Mouse (Mus musculus): Measurements from ENCODE around the gene Flt4.
"Not testable (repeated sequence)": the region's sequence is repeated elsewhere in the genome, so short reads cannot be mapped to it uniquely, and the experiment has no call there.

Flt4 gene

DNA sequence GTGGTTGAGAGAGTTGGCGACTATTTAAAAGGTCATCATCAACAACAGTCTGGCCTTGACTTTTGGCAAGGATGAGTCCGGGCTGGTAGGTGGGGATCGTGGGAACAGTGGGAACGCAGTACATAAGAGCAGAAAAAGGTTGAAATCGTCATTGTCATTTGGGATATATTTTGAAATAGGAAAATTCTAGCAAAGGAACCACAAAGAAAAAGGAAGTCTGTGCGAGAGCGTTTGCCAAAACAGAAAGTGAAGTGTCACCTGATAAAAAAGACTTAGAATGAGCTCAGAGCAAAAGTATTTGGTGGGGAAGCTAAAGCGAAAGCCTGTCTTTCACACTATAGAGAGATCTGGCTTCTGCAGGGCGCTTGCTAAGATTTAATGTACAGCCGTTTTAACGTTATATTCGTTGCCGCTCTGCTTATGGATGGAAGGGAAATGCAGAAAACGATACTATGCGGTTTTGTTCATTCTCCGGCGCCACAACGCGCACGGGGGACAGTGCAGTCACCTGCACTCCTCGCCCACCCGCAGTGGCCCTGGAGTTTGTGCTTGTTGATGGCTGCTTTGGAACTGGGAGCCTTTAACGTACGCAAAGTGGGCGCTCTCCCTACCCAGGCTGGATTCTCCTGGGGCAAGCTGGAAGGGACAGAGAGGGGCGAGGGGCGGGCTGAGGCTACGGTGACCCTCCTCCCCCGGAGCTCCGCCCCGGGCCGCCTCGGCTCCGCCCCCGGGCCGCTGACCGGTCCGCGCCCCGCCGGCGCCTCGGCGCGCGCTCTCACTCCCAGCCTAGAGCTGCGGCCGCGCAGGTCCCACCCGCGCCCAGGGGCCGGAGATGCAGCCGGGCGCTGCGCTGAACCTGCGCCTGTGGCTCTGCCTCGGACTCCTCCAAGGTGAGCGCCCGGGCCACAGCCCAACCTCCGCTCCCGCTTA lies at the start of gene Flt4:
Flt4 (plus strand) TSS at position 326 of the 930 bp plus-strand sequence.
- not testable (repeated sequence) for DNase-seq (ENCODE audit: low spot score in 2 of 2)

DNA sequence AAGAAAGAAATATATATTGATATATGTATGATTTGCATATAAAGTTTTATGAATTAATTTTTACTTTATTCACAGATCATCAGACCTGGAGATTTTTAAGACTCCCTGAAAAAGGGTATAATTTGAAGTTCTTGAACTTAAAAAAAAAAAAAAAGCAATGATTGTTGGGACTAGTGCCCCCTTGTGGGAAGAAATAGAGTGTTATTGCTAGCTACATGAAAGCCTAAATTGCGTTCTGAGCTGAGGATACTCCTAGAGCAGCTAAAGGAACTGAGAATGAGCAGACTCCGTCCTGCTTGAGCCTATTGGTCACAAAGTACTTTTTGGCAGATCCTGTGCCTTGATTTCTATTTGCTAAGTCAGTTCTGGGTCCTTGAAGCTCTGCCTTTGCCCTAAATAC lies 34.0 kb upstream of the Flt4 start:
- DNase-seq (ENCODE audit: low spot score in 2 of 2), result not testable (repeated sequence)

DNA sequence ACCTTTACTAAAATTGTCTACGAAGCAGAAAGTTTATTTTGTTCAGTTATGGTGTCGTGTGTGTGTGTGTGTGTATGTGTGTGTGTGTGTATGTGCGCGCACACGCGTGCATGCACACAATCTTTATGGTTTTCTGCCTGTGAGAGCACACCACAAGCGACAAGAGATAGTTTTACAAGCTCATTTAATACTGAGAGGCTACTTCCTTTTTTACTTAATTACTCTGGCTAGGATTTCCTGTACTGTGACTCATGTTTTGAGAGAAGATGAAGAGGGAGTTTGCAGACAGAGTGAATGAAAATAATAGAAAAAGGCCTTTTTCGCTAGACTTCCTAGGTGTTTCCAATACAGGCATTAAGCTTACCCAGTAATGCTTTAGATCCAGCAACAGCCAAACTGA lies 28.6 kb upstream of the Flt4 start:
- DNase-seq (ENCODE audit: low spot score in 2 of 2), result not testable (repeated sequence)

DNA sequence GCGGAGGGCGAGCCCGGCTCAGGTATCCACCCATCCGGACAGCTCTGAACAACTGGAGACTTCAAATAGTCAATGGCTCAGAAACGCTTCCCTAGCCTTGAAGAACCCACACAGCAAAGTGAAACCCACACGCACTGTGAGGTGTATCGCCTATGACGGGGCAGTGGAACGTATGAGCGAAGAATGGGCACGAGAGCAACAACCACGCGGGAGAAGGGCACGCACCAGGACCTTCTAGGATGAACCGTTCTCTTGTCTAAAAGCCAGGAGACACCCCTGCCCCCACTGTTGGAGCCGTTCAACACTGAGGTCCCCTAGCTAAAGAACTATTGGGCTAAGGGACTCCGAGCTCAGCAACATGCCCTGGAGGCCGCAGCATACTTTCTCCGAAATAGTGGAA lies 18.9 kb upstream of the Flt4 start:
- no peak for DNase-seq (ENCODE audit: low spot score in 2 of 2)

DNA sequence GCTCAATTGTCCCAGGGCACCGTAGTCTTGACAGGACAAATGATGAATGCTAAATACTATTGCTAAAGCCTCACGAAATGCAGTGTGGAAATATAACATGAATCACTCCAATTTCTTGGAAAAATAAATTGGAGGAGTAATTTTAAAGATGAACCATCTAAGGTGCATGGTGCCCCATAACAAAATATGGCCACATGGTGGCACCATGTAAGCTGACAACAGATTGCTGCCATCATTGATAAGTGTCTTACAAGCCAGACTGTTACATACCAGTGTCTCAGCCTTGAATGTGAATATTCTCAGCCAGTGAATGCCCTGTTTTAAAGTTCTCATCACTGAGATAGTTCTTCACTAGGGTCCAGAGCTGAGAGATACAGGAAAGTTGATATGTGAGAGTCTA lies 11.9 kb upstream of the Flt4 start:
- not testable (repeated sequence) for DNase-seq (ENCODE audit: low spot score in 2 of 2)

DNA sequence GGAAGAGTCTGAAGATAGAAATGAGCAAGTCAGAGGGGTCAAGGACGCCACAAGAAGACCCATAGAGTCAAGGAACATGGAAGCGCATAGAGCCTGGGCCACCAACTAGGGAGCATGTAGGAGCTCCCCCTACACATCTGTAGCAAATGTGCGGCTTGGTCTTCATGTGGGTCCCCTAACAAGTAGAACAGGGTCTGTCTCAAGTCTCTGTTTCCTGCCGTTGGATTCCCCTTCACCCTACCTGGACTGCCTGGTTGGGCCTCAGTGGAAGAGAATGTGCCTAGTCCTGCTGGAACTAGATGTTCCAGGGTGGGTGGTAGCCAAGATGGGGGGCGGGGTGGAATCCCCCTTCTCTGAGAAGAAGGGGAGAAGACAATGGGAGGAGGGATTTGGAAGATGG lies 757 bp upstream of the Flt4 start:
- not testable (repeated sequence) for DNase-seq (ENCODE audit: low spot score in 2 of 2)

DNA sequence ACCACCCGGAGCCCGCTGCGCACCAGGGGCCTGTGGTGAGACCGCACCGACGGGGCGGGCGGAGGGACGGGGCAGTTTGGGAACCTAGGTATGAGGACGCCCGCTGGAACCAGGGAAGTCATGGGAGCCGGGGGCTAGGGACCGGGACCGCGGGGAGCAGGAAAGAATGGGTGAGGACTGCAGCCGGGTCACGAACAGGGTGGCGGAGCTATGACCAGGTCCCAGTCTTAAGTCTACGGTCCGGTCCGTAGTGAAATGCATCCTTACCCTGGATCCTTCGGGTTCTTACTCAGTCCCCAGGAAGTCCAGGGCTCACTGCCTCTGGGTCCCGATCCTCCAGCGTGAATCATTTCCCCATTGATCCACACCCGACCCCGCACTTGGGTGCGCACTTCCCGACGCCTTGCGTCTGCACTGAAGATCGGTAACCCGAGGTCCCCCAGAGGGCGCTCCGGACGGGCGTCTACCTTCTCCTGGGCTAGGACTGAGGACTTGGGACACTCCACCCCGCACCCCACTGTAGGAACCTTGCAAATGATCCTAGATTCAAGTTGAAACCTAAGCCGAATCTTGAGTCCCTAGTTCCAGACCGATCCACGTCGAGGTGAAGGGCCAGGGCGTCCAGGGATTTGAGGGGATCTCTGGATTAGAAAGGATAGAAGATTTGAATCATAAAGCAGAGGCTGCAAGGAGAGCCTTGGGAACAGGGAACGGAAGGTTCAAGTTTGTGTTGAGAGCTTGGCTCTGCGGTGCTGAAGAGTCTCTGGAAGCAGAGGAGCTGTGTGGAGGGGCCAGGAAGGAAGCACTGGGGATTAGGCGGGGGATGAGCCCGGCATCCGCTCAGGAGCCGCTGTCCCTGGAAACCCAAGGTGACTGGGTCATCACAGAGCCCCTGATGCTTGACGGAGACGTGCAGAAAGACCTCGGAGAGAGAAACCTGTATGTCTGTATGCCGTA lies 1.1 kb downstream of the Flt4 start:
- DNase-seq (ENCODE audit: low spot score in 2 of 2), result not testable (repeated sequence)

DNA sequence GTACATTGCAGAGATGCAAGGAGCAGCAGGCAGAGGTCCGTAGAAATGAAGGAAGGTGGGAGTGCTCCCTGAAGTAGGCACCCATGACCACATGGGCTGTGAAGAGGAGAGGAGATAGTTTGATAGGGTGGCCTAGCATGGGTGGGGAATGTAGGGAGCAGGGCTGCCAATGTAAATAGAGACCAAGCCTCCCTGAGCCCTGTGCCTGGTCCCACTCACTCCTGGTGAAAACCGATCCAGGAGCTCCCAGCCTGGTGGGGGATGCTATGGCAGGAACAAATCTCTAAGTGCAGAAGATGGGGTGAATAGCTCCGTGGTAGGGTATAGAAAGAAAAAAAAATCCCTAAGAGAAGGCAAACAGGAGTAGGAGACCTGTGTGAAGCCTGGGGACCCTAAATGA lies 2.3 kb downstream of the Flt4 start:
- not testable (repeated sequence) for DNase-seq (ENCODE audit: low spot score in 2 of 2)

DNA sequence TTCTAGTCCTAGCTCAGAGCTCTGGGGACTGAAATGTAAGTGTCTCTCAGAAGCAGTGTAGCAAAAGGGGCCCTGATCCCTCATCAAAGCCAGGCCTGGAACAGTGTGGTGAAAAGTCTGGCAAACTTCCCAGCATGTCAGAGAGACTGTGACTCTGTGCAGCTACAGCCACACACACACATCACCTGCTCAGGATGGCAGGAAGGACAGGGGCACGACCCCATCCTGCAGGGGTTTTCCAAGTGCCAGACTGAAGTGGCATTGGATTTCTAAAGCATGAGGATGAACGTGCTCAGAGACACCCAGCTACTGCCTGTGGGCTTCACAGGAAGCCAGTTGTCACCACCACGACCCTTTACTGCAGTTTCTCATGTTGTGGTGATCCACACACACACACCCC lies 3.1 kb downstream of the Flt4 start:
- DNase-seq (ENCODE audit: low spot score in 2 of 2), result no peak

DNA sequence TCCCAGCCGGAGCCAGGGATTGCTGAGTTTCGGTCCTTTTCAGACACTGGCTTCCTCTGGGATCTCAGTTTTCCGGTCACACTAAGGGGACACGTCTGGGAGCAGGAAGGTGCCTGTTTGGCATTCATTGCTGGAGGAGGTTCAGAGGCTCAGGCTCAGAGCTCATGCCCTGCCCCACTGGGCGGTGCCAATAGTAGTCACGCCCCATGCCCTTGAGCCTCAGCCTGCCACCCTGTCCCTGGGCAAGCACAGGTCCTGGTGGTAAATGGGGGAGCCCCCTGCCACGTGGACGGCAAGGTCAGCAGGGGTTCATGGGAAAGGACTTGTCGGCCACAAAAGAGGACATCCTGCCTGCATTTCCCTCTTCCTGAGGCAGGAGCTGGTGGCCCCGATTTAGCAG lies 4.3 kb downstream of the Flt4 start:
- DNase-seq (ENCODE audit: low spot score in 2 of 2), result no peak

DNA sequence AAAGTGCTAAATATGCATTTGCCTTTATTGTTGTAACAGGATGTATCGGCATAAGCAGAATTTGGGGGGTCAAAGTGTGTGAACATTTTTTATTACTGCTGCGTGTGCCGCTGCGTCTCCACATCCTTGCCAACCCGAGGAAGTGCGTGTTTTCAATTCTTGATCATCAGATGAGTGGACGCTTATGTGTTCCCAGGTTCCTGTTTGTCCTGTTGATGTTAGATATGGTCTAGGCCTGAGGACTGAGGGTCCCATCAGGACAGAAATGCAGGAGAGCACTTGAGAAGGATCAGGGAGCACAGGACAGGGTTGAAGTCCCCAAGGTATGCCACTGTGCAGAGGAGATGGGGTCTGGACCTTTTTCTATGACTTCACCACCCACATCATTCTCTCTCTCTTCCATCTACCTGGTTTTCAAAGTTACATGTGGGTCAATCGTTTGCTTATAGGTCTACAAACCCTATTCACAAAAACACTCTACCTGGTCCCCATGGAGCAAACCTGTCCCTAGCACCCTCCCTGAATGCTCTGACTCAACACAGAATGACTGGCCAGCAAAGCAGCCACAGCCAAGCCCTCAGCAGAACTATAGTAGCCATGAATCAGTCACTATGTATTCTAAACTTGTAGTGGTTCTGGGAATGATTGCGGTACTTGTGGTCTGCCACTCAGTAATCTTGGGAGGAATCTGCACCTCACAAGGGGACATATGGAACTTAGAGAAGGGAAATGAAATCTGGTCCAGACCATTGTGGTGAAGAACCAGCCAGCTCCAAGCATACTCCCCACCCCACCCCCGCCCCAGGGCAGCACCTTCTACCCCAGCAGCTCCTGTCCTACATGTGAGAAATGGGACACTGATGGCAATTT lies 7.0 kb downstream of the Flt4 start:
- no peak for DNase-seq (ENCODE audit: low spot score in 2 of 2)

DNA sequence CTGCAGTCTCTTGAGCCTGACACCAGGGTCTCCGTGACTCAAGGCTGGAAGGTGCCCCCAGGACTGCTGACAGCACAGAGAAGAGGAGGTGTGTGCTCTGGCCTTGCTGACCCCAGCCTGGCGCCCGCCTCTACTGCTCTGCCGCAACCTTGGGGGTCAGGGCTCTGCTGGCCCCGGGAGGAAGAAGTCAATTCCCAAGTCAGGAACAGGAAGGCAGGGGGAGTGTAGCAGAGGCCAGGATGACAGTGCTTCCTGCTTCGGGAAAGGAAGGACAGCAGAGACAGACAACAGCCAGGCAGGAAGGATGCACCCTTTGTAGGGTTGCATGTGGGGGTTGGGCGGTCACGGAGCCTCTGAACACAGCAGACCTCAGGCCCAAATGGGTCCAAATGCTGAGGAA lies 9.4 kb downstream of the Flt4 start:
- no peak for DNase-seq (ENCODE audit: low spot score in 2 of 2)

DNA sequence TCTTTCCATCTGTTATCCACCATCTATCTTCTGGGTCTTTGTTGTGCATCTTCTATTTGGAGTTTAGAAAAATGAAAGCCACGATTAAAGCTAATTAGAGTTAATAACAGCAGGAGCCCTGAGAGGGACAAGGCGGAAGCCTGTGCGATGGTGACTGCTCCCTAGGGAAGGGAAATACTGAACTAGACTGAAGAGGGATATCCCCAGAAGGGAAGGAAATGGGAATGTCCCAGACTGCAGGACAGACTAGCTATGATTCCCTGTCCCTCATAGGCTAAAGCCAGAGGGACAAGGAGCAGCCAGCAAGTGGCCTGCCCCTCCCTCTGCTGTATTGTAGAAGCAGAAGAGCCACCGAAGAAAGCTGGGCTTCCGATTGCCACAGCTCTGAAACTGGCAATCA lies 12.9 kb downstream of the Flt4 start:
- no peak for DNase-seq (ENCODE audit: low spot score in 2 of 2)

DNA sequence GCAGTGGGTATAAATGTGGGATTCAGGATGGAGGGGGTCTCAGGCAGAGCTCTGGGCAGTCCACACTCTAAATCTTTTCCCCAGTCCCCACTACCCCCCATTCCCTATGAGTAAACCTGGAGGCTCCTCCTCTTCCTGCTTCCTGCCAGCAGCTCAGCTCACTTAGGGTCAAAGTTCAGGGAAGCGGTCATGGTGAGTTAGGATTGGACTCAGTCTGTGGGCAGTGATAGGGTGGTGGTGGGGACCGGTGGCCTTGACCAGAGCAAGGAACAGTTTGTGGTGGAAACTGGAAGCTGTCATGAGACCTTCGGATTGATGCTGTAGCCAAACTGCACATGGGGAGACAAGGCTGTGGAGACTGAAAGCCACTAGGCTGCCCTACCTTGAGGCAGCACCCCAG lies 15.1 kb downstream of the Flt4 start:
- DNase-seq (ENCODE audit: low spot score in 2 of 2), result no peak

DNA sequence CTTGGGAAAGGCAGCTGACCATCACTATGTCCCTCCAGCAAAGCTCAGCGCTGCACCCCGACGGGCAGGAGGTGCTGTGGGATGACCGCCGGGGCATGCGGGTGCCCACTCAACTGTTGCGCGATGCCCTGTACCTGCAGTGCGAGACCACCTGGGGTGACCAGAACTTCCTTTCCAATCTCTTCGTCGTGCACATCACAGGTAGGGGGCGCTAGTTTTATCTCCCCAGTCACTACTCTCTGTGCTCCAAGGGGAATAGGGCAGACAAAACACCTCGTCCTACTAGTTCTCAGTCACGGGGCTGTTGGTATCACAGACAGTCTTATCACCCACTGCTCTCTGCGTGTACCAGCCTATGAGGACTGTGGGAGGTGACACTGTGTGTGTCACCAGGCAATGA lies 16.8 kb downstream of the Flt4 start:
- no peak for DNase-seq (ENCODE audit: low spot score in 2 of 2)

DNA sequence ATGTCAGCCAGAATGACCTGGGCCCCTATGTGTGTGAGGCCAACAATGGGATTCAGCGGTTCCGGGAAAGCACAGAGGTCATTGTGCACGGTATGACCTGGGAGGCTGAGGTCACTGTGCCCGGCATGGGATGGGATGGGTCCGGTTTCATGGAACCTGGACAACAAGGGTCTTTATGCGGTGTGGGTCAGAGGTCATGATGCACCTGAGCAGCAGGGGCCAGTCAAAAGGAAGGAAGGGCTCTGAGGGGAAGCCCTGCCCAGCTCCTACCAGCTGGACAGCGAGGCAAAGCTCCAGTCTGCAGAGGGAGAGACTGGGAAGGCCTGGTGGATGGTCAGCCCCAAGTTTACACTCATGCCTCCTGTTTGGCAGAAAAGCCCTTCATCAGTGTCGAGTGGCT lies 17.7 kb downstream of the Flt4 start:
- no peak for DNase-seq (ENCODE audit: low spot score in 2 of 2)

DNA sequence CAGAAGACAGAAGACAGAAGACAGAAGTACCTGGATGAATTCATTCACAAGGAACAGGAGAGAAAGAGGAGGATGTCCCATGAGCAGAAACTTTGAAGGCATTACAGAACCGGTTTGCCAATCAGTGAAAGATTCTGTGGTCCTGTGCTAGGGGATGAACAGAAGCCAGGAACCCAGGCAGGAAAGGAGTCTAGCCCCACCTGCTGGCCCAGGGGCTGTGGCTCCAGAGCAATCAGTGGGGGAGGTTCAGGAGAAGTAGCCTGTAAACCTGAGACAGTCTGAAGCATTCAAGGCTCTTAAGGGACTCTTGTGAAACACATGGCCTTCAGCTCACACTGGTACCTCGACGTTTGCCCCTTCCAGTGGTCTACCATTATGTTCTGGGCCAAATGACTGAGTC lies 22.1 kb downstream of the Flt4 start:
- DNase-seq (ENCODE audit: low spot score in 2 of 2), result no peak

DNA sequence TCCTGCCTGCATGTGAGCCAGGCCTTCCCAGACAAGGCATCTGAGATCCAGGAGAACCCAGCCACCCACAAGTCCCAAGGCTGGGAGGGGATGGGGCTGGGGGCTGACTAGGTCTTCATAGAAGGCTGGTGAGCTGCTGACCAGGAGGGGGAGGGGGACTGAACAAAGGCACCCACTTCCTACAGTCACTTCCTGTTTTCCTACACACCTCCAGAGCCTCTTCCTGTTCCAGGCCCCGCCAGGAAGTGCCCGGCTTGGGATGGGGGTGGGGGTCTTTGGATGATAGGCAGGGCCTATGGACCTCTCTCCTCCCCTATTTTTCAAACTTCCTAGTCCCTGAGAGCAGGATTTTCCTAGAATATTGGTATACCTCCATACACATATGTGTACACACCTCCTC lies 23.2 kb downstream of the Flt4 start:
- no peak for DNase-seq (ENCODE audit: low spot score in 2 of 2)

DNA sequence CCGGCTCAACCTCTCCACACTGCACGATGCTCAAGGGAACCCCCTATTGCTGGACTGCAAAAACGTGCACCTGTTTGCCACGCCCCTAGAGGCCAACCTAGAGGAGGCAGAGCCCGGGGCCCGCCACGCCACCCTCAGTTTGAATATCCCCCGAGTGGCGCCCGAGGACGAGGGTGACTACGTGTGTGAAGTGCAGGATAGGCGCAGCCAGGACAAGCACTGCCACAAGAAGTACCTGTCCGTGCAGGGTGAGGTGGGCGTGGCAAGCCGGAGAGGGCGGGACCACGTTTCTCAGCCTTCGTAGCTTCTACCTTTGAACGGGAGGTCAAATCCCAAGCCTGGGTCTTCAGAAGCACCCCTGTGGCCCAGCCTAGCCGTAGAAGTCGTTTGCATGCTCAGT lies 25.0 kb downstream of the Flt4 start:
- no peak for DNase-seq (ENCODE audit: low spot score in 2 of 2)

DNA sequence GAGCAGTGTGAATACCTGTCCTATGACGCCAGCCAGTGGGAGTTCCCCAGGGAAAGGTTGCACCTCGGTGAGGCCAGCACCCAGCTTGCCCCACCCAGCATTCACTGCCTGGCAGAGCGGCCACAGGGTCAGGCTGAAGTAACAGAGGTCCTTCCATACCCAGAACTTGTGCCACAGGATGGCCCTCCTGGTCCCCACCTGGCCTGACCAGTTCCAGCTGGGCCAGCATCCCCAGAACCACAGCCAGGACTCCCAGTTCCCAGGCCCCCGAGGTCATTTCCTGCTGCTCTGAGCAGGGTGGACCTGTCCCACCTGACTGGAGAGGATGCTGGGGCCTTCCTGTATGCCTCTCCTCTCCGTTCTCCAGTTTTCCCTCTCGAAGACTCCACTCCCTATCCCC lies 26.6 kb downstream of the Flt4 start:
- no peak for DNase-seq (ENCODE audit: low spot score in 2 of 2)

DNA sequence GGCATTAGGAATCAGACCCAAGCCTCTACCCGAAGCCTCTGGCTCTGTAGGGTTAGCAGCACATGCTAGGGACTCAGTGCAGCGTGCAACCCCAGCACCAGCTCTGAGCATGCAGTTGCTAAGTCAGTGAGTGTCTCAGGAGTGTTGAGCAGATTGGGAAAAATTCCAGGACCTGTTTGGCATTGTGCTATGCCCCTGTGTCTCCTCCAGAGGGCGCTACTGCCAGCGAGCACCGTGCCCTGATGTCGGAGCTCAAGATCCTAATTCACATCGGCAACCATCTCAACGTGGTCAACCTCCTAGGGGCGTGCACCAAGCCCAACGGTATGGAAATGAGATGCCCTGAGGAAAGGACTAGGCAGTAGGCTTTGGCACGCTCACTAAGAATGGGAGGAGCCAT lies 27.4 kb downstream of the Flt4 start:
- no peak for DNase-seq (ENCODE audit: low spot score in 2 of 2)

DNA sequence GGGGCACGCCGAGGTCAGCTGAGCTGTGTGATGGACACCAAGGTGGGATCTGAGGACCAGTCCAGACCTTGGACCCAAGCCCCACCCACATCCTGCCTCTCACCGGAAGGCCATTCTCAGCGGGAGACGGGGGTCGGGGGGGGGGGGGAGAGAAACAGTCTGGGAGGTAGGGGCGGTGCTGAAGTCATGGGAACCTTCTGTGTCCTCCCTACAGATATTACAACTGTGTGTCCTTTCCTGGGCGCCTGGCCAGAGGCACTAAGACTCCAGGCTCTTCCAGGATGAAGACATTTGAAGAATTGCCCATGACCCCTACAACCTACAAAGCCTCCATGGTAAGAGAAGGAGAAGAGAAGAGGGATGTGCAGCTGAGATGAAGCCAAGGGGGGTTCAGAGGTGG lies 36.6 kb downstream of the Flt4 start:
- no peak for DNase-seq (ENCODE audit: low spot score in 2 of 2)
